In genomic region chr12:109067561-109068135, GRCm38 (mm10) we compare ENCODE assay signal across 8 mouse cellular contexts. TPM values are rescaled to one million over a fixed set of nuclear protein-coding genes. Genes with fewer than 3 reads are reported as not detected.
DNase-seq lines count a peak whose midpoint lies in the region; ATAC-seq and TF ChIP-seq lines count a peak whose summit lies in the region.

No protein-coding gene starts in this region.

- TF ChIP-seq CTCF in kidney, adult 2 months (conservative IDR thresholded peaks at IDR 0.05; ENCODE audit: insufficient read depth, insufficient read length, low read depth, low read length) = no peak
- no peak for TF ChIP-seq CTCF in bone marrow, adult 2 months (IDR thresholded peaks at IDR 0.05; ENCODE audit: control insufficient read depth, insufficient read depth, low read length)

- peak overlapping the region; percentile 15 for H3K4me3 ChIP-seq in kidney, adult 2 months (ENCODE audit: insufficient read depth, low read depth, low read length)
- H3K4me3 ChIP-seq in bone marrow, adult 2 months (replicated peaks; ENCODE audit: control insufficient read depth, low read depth, low read length) = peak overlapping the region; percentile 12

- no peak overlapping the region for H3K27ac ChIP-seq in kidney, adult 2 months (ENCODE audit: insufficient read depth, low read depth, low read length)
- H3K27ac ChIP-seq in bone marrow, adult 2 months (ENCODE audit: control insufficient read depth, insufficient read depth, low read depth, low read length, poor library complexity) = peak overlapping the region; percentile 17; the same call in 1 of the 2 replicates

- no peaks in the 10 kb centered on the region for H3K4me1 ChIP-seq in kidney, adult 2 months (ENCODE audit: control insufficient read depth, insufficient read depth, low read length)
- H3K4me1 ChIP-seq in bone marrow, adult 2 months (ENCODE audit: control insufficient read depth, insufficient read depth, low read length) = peaks cover 1% of the 10 kb centered on the region

- WGBS in kidney, adult 2 months = 7% methylated on average over 59 of the region's 59 CpGs
- 2% methylated on average over 56 of the region's 59 CpGs for WGBS in bone marrow, adult 2 months

- ATAC-seq in megakaryocyte, adult 5-6 weeks (ENCODE audit: poor library complexity, severe bottlenecking) = peak; percentile 33; the same call in 1 of the 2 replicates

- no peaks in the 10 kb centered on the region for H3K27me3 ChIP-seq in kidney, adult 2 months (replicated peaks; ENCODE audit: control insufficient read depth, insufficient read depth, low read length)

- no peak for TF ChIP-seq POLR2A in kidney, adult 2 months (IDR thresholded peaks at IDR 0.05; ENCODE audit: low read depth, low read length)
- no peak for TF ChIP-seq POLR2A in bone marrow, adult 2 months (IDR thresholded peaks at IDR 0.05; ENCODE audit: borderline replicate concordance, control insufficient read depth, low read depth, low read length)

- no peaks in the 10 kb centered on the region for H3K36me3 ChIP-seq in kidney, adult 2 months (ENCODE audit: control insufficient read depth, insufficient read depth, low read length)

- no peak for DNase-seq in kidney, adult 2 months
- DNase-seq in kidney, adult 9 months = no peak
- DNase-seq in frontal cortex, postnatal 36 days (ENCODE audit: low spot score in 2 of 2) = peak; percentile 24 to 38
- peak; percentile 42 to 48 for DNase-seq in layer of hippocampus, adult 18-20 months (ENCODE audit: low spot score in 2 of 2)
- peak; percentile 58 for DNase-seq in right cerebral cortex, postnatal 25 days
- no peak for DNase-seq in cerebellum, adult 8-10 months

RNA-seq across cellular contexts. Expression of gene Begain, which starts 0.4 kb away (rescaled TPM):
- 0.54 and 0.56 TPM in 2 replicates for polyA plus RNA-seq in kidney, adult 2 months (2012; rRNA removed)
- polyA plus RNA-seq in bone marrow, adult 2 months (2011; ENCODE audit: insufficient read depth, insufficient read length, low replicate concordance, missing spikeins) = 1.3 TPM in 1 of 2 replicates, not detected in the other
- total RNA-seq in layer of hippocampus, adult 18-20 months (2021) = 100 to 1,000 TPM; 133 to 144 TPM
- not detected in 2 replicates for total RNA-seq in megakaryocyte, adult 5-6 weeks (2015)
- not detected in 2 replicates for total RNA-seq in megakaryocyte, adult 5-6 weeks (2017)

Comparison
In these comparisons a context has a peak if more than half of its experiments do, and no peak if none do; other contexts are left out.
1. DNase-seq: peak in frontal cortex, postnatal 36 days (2 of 2), layer of hippocampus, adult 18-20 months (2 of 2) and right cerebral cortex, postnatal 25 days (single experiment); none in kidney, adult 2 months (single experiment), kidney, adult 9 months (single experiment) and cerebellum, adult 8-10 months (single experiment).
2. RNA of gene Begain, which starts 0.4 kb away (total RNA-seq): 133 to 144 TPM in layer of hippocampus, adult 18-20 months; not detected in megakaryocyte, adult 5-6 weeks; every median in the first group is over 100 times any median in the second.